Mouse (Mus musculus) cerebellum, adult 11 months (tissue): ENCODE results near the gene Plekhm1.

Source experiments
- DNase-seq: peaks from one replicate; pipeline ENCODE4 v3.0.0; 2022

Plekhm1 gene

GRCm38 (mm10) chr11:103359841-103360641, 52.4 kb downstream of the Plekhm1 start:
- peak; percentile 80 for DNase-seq

- peak; percentile 64 for DNase-seq
These were observed 53.4 kb downstream of the Plekhm1 start for GRCm38 (mm10) chr11:103359122-103359521.

GRCm38 (mm10) chr11:103358316-103358715, 54.2 kb downstream of the Plekhm1 start:
- DNase-seq: no peak

GRCm38 (mm10) chr11:103357710-103358109, 54.8 kb downstream of the Plekhm1 start:
- no peak for DNase-seq

GRCm38 (mm10) chr11:103356938-103357670, 55.4 kb downstream of the Plekhm1 start:
- no peak for DNase-seq

- DNase-seq: no peak
These were observed 56.4 kb downstream of the Plekhm1 start for GRCm38 (mm10) chr11:103356032-103356571.

- DNase-seq: no peak
These were observed 57.2 kb downstream of the Plekhm1 start for GRCm38 (mm10) chr11:103355251-103355650.

- no peak for DNase-seq
These were observed 58.5 kb downstream of the Plekhm1 start for GRCm38 (mm10) chr11:103354033-103354432.

GRCm38 (mm10) chr11:103352239-103352814, 60.2 kb downstream of the Plekhm1 start:
- no peak for DNase-seq

- DNase-seq: no peak
These were observed 61.7 kb downstream of the Plekhm1 start for GRCm38 (mm10) chr11:103350711-103351315.

GRCm38 (mm10) chr11:103349699-103350098, 62.8 kb downstream of the Plekhm1 start:
- no peak for DNase-seq

- no peak for DNase-seq
These were observed 65.8 kb downstream of the Plekhm1 start for GRCm38 (mm10) chr11:103346657-103347056.

- DNase-seq: no peak
These were observed 66.3 kb downstream of the Plekhm1 start for GRCm38 (mm10) chr11:103346236-103346635.

- no peak for DNase-seq
These were observed 66.9 kb downstream of the Plekhm1 start for GRCm38 (mm10) chr11:103345408-103346091.

- no peak for DNase-seq
These were observed 67.8 kb downstream of the Plekhm1 start for GRCm38 (mm10) chr11:103344494-103345332.

- no peak for DNase-seq
These were observed 68.6 kb downstream of the Plekhm1 start for GRCm38 (mm10) chr11:103343881-103344280.

GRCm38 (mm10) chr11:103343063-103343462, 69.4 kb downstream of the Plekhm1 start:
- DNase-seq: no peak

GRCm38 (mm10) chr11:103340677-103341076, 71.8 kb downstream of the Plekhm1 start:
- no peak for DNase-seq

GRCm38 (mm10) chr11:103340130-103340529, 72.4 kb downstream of the Plekhm1 start:
- DNase-seq: no peak

- no peak for DNase-seq
These were observed 72.9 kb downstream of the Plekhm1 start for GRCm38 (mm10) chr11:103339414-103340119.

GRCm38 (mm10) chr11:103338671-103339070, 73.8 kb downstream of the Plekhm1 start:
- DNase-seq: no peak
